Mouse (Mus musculus) intestine, embryonic 16.5 days (tissue): ENCODE measurements at regions not wholly inside any gene's neighbourhood (a gene's known extent, or its start where the extent isn't known, plus 50 kb on each side); places are given as distances from the start of the nearest gene placed in this dataset.

ENCODE experiments used
- ATAC-seq: fragments of 200-750 bp; cut with Nextera tagmentation; 2 replicates; pipeline ENCODE4 v1.8.0; 2017; ENCODE audit warnings: moderate TSS enrichment, moderate library complexity
- H3K27ac ChIP-seq: fragments of 300-500 bp; sonication (generic); 2 replicates; pipeline ENCODE4 v1.5.1; 2014; ENCODE audit warnings: mild to moderate bottlenecking, low read length
- H3K27me3 ChIP-seq: fragments of 300-500 bp; sonication (generic); replicated peaks from 2 replicates; pipeline ENCODE4 v1.6.1; 2014; ENCODE audit warnings: low read length, control low read depth, mixed read lengths; ENCODE audit not compliant: control insufficient read depth, insufficient read depth
- H3K36me3 ChIP-seq: fragments of 300-500 bp; sonication (generic); 2 replicates; pipeline ENCODE4 v1.6.1; 2014; ENCODE audit warnings: low read length, control low read depth; ENCODE audit not compliant: control insufficient read depth, insufficient read depth
- H3K4me1 ChIP-seq: fragments of 300-500 bp; sonication (generic); 2 replicates; pipeline ENCODE4 v1.6.1; 2014; ENCODE audit warnings: low read length, control low read depth, mixed read lengths; ENCODE audit not compliant: control insufficient read depth, insufficient read depth
- H3K4me2 ChIP-seq: fragments of 300-500 bp; sonication (generic); 2 replicates; pipeline ENCODE4 v1.6.1; 2014; ENCODE audit warnings: low read depth, low read length, control low read depth
- H3K4me3 ChIP-seq: fragments of 300-500 bp; sonication (generic); 2 replicates; pipeline ENCODE4 v1.5.1; 2014; ENCODE audit warnings: mild to moderate bottlenecking, low read length
- H3K9ac ChIP-seq: fragments of 300-500 bp; sonication (generic); 2 replicates; pipeline ENCODE4 v1.6.1; 2014; ENCODE audit warnings: low read depth, low read length
- H3K9me3 ChIP-seq: fragments of 300-500 bp; sonication (generic); 2 replicates; pipeline ENCODE4 v1.6.1; 2016; ENCODE audit warnings: low read length, control low read depth; ENCODE audit not compliant: control insufficient read depth
- WGBS: fragments of 180-500 bp; shearing (Covaris S2); extraction: QIAGEN DNeasy Blood & Tissue Kit; methylation state at CpG from one replicate; pipeline ENCODE4 v1.1.7; 2014; 5-methylcytosine and 5-hydroxymethylcytosine counted together

- H3K9me3 ChIP-seq, result no peaks in the 10 kb centered on the region
- ATAC-seq, result no peak
- WGBS, result 68% methylated on average over 6 of the region's 6 CpGs
- H3K4me3 ChIP-seq, result no peak overlapping the region
- no peaks in the 10 kb centered on the region for H3K36me3 ChIP-seq
- H3K9ac ChIP-seq, result no peak overlapping the region
- H3K27me3 ChIP-seq, result no peaks in the 10 kb centered on the region
- H3K27ac ChIP-seq, result no peak overlapping the region
- no peaks in the 10 kb centered on the region for H3K4me1 ChIP-seq
- H3K4me2 ChIP-seq, result no peak overlapping the region
Observed at GRCm38 (mm10) chr11:19463730-19464358, 445.1 kb upstream of the Meis1 start.

DNA sequence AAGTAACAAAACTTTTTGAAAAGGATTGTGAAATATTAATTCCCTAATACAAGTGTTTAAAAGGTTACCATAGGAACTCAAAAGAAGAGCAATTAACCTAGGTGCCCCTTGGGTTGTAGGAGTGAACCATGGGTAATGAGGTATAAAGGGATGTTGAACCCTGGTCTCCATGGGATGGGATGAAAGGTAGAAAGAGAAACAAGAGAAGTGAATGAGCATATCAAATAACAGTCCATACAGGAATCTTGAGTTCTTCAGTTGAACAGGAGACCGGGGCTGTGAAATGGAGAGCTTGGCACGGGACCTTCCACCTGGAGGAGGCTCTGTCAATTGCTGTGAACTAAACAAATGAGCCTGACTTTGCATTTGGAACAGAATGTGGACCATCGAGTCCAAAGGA is 449.6 kb upstream of the Meis1 start:
- Histone ChIP-seq H3K27ac (no peak overlapping the region), H3K4me1 (no peaks in the 10 kb centered on the region), H3K9ac (no peak overlapping the region), H3K27me3 (no peaks in the 10 kb centered on the region), H3K4me3 (no peak overlapping the region), H3K9me3 (no peaks in the 10 kb centered on the region), H3K4me2 (no peak overlapping the region), H3K36me3 (no peaks in the 10 kb centered on the region)
- 92% methylated on average over 3 of the region's 3 CpGs for WGBS
- ATAC-seq, result no peak

GRCm38 (mm10) chr11:19468803-19469202 is 450.0 kb upstream of the Meis1 start:
- Histone ChIP-seq H3K9me3 (no peaks in the 10 kb centered on the region), H3K27ac (no peak overlapping the region), H3K27me3 (no peaks in the 10 kb centered on the region), H3K4me3 (no peak overlapping the region), H3K4me1 (no peaks in the 10 kb centered on the region), H3K4me2 (no peak overlapping the region), H3K9ac (no peak overlapping the region), H3K36me3 (no peaks in the 10 kb centered on the region)
- 78% methylated on average over 3 of the region's 3 CpGs for WGBS
- ATAC-seq, result no peak

- no peaks in the 10 kb centered on the region for H3K36me3 ChIP-seq
- no peak overlapping the region for H3K27ac ChIP-seq
- H3K27me3 ChIP-seq, result no peaks in the 10 kb centered on the region
- H3K9ac ChIP-seq, result no peak overlapping the region
- H3K4me3 ChIP-seq, result no peak overlapping the region
- 83% methylated on average over 5 of the region's 5 CpGs for WGBS
- H3K9me3 ChIP-seq, result no peaks in the 10 kb centered on the region
- no peak overlapping the region for H3K4me2 ChIP-seq
- ATAC-seq, result no peak
- H3K4me1 ChIP-seq, result no peaks in the 10 kb centered on the region
Observed at GRCm38 (mm10) chr11:19470648-19471341, 452.0 kb upstream of the Meis1 start.

GRCm38 (mm10) chr11:19475068-19475786 is 448.9 kb upstream of the Spred2 start:
- ATAC-seq, result peak; percentile 40; the same call in 1 of the 2 replicates
- Histone ChIP-seq H3K9ac (no peak overlapping the region), H3K4me1 (no peaks in the 10 kb centered on the region), H3K36me3 (no peaks in the 10 kb centered on the region), H3K27me3 (no peaks in the 10 kb centered on the region), H3K4me2 (peak overlapping the region; percentile 21; the same call in 1 of the 2 replicates), H3K4me3 (no peak overlapping the region), H3K27ac (no peak overlapping the region), H3K9me3 (no peaks in the 10 kb centered on the region)
- WGBS, result 19% methylated on average over 18 of the region's 18 CpGs

DNA sequence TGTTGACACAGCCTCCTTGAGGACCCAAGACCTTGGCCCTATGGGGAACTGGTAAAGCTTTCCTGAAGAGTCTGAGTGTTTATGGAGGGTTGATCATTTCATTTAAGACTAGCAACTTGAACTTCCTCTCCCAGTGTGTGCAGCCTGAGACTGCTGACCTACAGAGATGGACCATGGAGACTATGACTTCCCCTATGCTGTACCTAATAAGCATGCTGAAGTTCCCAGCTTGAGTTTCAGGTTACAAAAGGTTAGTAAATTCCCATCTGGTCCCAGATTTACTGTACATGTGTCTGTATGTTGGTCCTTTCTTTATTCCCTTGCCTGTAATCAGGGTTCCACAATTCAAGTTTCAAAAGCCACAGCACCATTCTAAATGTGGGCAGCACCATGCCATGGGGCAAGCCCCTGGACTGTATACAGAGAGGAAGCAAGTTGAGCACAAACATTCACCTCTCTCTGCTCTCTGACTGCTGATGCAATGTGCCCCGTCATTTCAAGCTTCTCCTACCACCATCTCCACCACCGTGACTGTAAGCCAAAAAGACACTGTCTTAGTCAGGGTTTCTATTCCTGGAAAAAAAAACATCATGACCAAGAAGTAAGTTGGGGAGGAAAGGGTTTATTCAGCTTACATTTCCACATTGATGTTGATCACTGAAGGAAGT is 431.0 kb upstream of the Spred2 start:
- no peaks in the 10 kb centered on the region for H3K36me3 ChIP-seq
- no peak overlapping the region for H3K4me2 ChIP-seq
- H3K27ac ChIP-seq, result no peak overlapping the region
- whole genome bisulfite sequencing, result 84% methylated on average over 2 of the region's 2 CpGs
- H3K9me3 ChIP-seq, result no peaks in the 10 kb centered on the region
- no peak overlapping the region for H3K4me3 ChIP-seq
- H3K27me3 ChIP-seq, result no peaks in the 10 kb centered on the region
- H3K9ac ChIP-seq, result no peak overlapping the region
- H3K4me1 ChIP-seq, result no peaks in the 10 kb centered on the region
- ATAC-seq, result no peak

GRCm38 (mm10) chr11:19521721-19522120 is 402.5 kb upstream of the Spred2 start:
- H3K36me3 ChIP-seq, result no peaks in the 10 kb centered on the region
- no peaks in the 10 kb centered on the region for H3K27me3 ChIP-seq
- H3K9ac ChIP-seq, result no peak overlapping the region
- no peaks in the 10 kb centered on the region for H3K9me3 ChIP-seq
- no peak overlapping the region for H3K4me2 ChIP-seq
- no peak for ATAC-seq
- no peaks in the 10 kb centered on the region for H3K4me1 ChIP-seq
- 92% methylated on average over 3 of the region's 3 CpGs for WGBS
- no peak overlapping the region for H3K4me3 ChIP-seq
- H3K27ac ChIP-seq, result no peak overlapping the region

DNA sequence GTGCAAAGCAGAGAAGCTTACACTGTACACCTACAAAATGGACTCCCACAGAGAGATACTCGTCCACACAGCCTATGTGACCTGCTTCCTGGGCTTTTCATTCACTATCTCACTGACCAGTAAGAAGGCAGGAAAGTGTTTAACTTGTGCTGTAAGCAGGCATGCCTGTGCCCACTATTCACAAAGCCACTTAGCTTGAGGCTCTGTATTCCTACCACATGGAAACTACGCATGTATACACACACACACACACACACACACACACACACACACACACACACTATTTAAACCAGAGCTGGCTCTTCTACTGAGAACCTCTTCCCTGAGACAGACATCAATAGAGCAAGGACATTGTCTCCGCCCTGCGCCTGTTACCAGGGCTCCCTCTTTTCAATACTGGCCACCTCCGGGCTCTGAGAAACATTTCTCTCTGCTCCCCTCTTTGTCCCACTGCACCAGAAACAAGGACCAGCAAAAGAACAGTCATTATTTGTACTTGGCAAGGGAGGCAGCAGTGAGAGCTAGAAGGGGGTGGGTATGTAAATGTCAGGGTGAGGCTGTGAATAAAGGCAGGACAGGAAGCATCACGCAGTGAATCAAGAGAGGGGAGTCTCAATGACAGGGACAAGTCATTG is 400.2 kb upstream of the Spred2 start:
- WGBS, result 66% methylated on average over 6 of the region's 6 CpGs
- H3K27ac ChIP-seq, result no peak overlapping the region
- H3K9me3 ChIP-seq, result no peaks in the 10 kb centered on the region
- no peak overlapping the region for H3K4me3 ChIP-seq
- H3K27me3 ChIP-seq, result no peaks in the 10 kb centered on the region
- no peaks in the 10 kb centered on the region for H3K4me1 ChIP-seq
- no peak overlapping the region for H3K4me2 ChIP-seq
- no peak overlapping the region for H3K9ac ChIP-seq
- no peak for ATAC-seq
- no peaks in the 10 kb centered on the region for H3K36me3 ChIP-seq

DNA sequence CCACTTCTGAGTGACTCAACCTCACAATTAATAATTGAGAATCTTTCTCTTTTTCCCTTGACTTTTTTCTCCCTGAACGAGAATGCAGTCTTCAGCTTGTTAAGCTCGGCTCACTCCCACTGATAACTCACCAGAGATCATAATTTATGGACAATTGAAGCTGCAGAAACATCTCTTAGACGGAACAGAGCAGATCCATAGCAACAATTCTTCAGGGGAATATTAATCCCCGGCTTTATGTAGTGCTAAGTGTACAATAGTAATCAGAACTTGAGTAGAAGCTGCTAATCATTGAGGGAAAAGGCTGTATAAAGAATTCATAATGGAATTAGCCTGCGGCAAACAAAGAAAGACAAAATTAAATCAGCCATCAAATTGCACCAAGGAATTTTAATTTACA is 395.0 kb upstream of the Spred2 start:
- no peaks in the 10 kb centered on the region for H3K27me3 ChIP-seq
- no peaks in the 10 kb centered on the region for H3K9me3 ChIP-seq
- H3K4me2 ChIP-seq, result no peak overlapping the region
- 0 out of 2 replicates have a peak, but pooled peaks cover 3% of the 10 kb centered on the region for H3K4me1 ChIP-seq
- H3K36me3 ChIP-seq, result no peaks in the 10 kb centered on the region
- ATAC-seq, result no peak
- no peak overlapping the region for H3K9ac ChIP-seq
- H3K27ac ChIP-seq, result no peak overlapping the region
- WGBS, result 38% methylated on average over 5 of the region's 5 CpGs
- no peak overlapping the region for H3K4me3 ChIP-seq
